Mouse (Mus musculus) stomach, postnatal 0 days (tissue): ENCODE results near the gene Gpr141. TPM values are rescaled to one million over a fixed set of nuclear protein-coding genes. Genes with fewer than 3 reads are reported as not detected.

Experiments
- ATAC-seq: fragments of 200-750 bp; cut with Nextera tagmentation; 2 replicates; pipeline ENCODE4 v1.8.0; 2017; ENCODE audit not compliant: low FRiP score, low TSS enrichment
- DNase-seq: peaks from one replicate; pipeline ENCODE4 v3.0.0-alpha.2; 2016; ENCODE audit warnings: low spot score
- H3K27ac ChIP-seq: fragments of 300-500 bp; sonication (generic); replicated peaks from 2 replicates; pipeline ENCODE4 v1.5.1; 2014; ENCODE audit warnings: mild to moderate bottlenecking, control low read depth
- H3K27me3 ChIP-seq: fragments of 300-500 bp; sonication (generic); 2 replicates; pipeline ENCODE4 v1.6.1; 2014; ENCODE audit warnings: low read length; ENCODE audit not compliant: control insufficient read depth, insufficient read depth
- H3K36me3 ChIP-seq: fragments of 300-500 bp; sonication (generic); 2 replicates; pipeline ENCODE4 v1.6.1; 2014; ENCODE audit warnings: low read length, mixed read lengths; ENCODE audit not compliant: control insufficient read depth, insufficient read depth
- H3K4me1 ChIP-seq: fragments of 300-500 bp; sonication (generic); replicated peaks from 2 replicates; pipeline ENCODE4 v1.6.1; 2014; ENCODE audit warnings: antibody characterized with exemption; ENCODE audit not compliant: control insufficient read depth, insufficient read depth
- H3K4me2 ChIP-seq: fragments of 300-500 bp; sonication (generic); replicated peaks from 2 replicates; pipeline ENCODE4 v1.6.1; 2014; ENCODE audit warnings: low read depth, mild to moderate bottlenecking, control low read depth, moderate library complexity
- H3K4me3 ChIP-seq: fragments of 300-500 bp; sonication (generic); 2 replicates; pipeline ENCODE4 v1.5.1; 2014; ENCODE audit warnings: low read depth, low read length, control low read depth
- H3K9ac ChIP-seq: fragments of 300-500 bp; sonication (generic); 2 replicates; pipeline ENCODE4 v1.6.1; 2014; ENCODE audit warnings: mild to moderate bottlenecking, low read length, control low read depth, mixed read lengths
- H3K9me3 ChIP-seq: fragments of 300-500 bp; sonication (generic); 2 replicates; pipeline ENCODE4 v1.6.1; 2016; ENCODE audit warnings: low read length; ENCODE audit not compliant: control insufficient read depth
- CTCF ChIP-seq: IDR thresholded peaks from 2 replicates; pipeline ENCODE4 v1.5.1; 2016; ENCODE audit warnings: antibody characterized with exemption, low read depth, mild to moderate bottlenecking, moderate library complexity
- EP300 ChIP-seq: optimal IDR thresholded peaks from 2 replicates; pipeline ENCODE3; 2016; ENCODE audit warnings: antibody characterized with exemption
- WGBS: fragments of 180-500 bp; shearing (Covaris S2); extraction: QIAGEN DNeasy Blood & Tissue Kit; methylation state at CpG from one replicate; pipeline ENCODE4 v1.1.7; 2014; 5-methylcytosine and 5-hydroxymethylcytosine counted together
- polyA plus RNA-seq: library from polyadenylated mRNA; unstranded; fragments of >200 nt; fragmentation: Nextera tagmentation; extraction: Ambion mirVana; gene quantifications from 2 replicates; pipeline ENCODE4 v1.2.1, GENCODE M21; 2015

Gpr141 gene
- polyA plus RNA-seq, 1 experiment from 2014 or later = 0.17 TPM

DNA sequence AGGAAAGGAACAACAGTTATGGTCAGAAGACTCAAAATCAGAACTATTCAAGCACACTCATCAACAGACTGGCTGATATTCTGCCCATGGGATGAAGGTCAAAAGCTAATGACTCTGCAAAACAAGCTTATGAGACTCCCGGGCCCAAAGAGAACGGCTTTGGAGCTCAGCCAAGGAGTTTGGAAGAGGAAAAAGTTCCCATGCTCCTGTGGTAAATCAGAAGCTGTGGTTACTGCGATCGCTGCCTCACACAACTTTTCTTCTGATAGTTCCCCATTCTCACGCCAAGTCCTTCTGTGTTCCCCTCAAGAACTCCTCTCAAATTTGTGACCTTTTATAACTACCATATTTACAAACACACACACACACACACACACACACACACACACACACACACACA, 105.1 kb downstream of the Gpr141 start:
- H3K27me3 ChIP-seq = no peaks in the 10 kb centered on the region
- no peak overlapping the region for H3K27ac ChIP-seq
- no peak overlapping the region for H3K9ac ChIP-seq
- TF ChIP-seq EP300 = no peak
- no peak for TF ChIP-seq CTCF
- ATAC-seq (no peak), DNase-seq (no peak)
- 31% methylated on average over 5 of the region's 5 CpGs for WGBS
- no peaks in the 10 kb centered on the region for H3K4me1 ChIP-seq
- H3K4me2 ChIP-seq = no peak overlapping the region
- no peaks in the 10 kb centered on the region for H3K36me3 ChIP-seq
- no peaks in the 10 kb centered on the region for H3K9me3 ChIP-seq
- H3K4me3 ChIP-seq = no peak overlapping the region

DNA sequence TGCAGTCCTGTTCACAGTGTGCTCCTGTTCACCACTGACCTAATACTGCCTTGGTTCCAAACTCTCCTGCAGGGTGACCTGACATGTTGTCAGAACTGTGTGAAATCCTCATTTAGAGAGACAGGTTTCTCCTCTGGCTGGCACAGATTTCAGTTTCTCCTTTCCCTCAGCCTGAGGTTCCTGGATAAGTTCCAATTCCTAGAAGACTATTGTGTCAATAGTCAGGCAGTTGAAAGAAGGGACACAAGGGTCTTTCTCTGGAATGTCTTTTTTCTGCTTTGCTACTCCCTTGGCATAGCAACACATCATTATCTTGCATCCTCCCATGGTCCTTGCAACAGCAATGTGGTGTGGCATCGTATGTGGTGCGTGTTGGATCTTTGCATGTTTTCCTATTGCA, 106.9 kb downstream of the Gpr141 start:
- Histone ChIP-seq H3K4me2 (no peak overlapping the region), H3K4me1 (no peaks in the 10 kb centered on the region), H3K9ac (no peak overlapping the region), H3K9me3 (no peaks in the 10 kb centered on the region), H3K27me3 (no peaks in the 10 kb centered on the region), H3K36me3 (no peaks in the 10 kb centered on the region), H3K4me3 (no peak overlapping the region), H3K27ac (no peak overlapping the region)
- DNase-seq (no peak), ATAC-seq (no peak)
- 89% methylated on average over 2 of the region's 2 CpGs for WGBS
- no peak for TF ChIP-seq CTCF

GRCm38 (mm10) chr13:19703806-19704205, 120.3 kb downstream of the Gpr141 start:
- no peak overlapping the region for H3K4me3 ChIP-seq
- ATAC-seq (no peak; the same call in 1 of the 2 replicates), DNase-seq (no peak)
- WGBS = 55% methylated on average over 4 of the region's 4 CpGs
- no peaks in the 10 kb centered on the region for H3K9me3 ChIP-seq
- H3K27me3 ChIP-seq = no peaks in the 10 kb centered on the region
- H3K4me2 ChIP-seq = no peak overlapping the region
- H3K36me3 ChIP-seq = no peaks in the 10 kb centered on the region
- H3K9ac ChIP-seq = no peak overlapping the region
- no peaks in the 10 kb centered on the region for H3K4me1 ChIP-seq
- no peak overlapping the region for H3K27ac ChIP-seq
- TF ChIP-seq EP300 = no peak
- no peak for TF ChIP-seq CTCF

DNA sequence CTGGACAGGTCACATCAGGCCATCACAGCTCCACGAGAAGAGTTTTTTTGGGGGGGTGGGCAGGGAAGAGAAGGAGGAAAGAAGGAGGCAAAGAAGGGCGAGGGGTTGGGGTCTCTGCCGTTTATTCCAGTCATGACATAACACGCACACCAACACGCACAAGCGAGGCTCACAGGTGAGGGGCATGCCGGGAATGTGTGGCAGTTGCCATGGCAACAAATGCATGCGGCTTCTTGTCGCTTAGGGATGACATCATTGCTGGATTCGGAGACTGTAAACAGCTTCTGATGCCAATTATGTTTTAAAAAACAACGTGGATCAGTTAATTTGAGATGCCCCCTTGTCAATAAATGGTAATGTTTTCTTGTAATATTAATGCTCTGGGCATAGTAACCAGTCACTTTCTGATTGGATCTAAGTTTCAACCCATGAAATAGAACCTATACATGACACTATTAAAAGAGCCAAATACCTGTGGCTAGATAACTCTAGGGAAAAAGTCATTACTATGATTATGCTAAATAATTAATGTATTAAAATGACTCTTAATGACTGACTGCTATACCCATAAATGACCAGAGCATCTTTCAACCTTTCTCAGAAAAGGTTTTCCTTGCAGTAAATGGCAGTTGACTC, 122.5 kb downstream of the Gpr141 start:
- TF ChIP-seq CTCF (no peak), EP300 (no peak)
- no peak overlapping the region for H3K9ac ChIP-seq
- H3K4me1 ChIP-seq = no peaks in the 10 kb centered on the region
- DNase-seq (no peak), ATAC-seq (no peak)
- H3K27me3 ChIP-seq = no peaks in the 10 kb centered on the region; the same call in 1 of the 2 replicates
- H3K27ac ChIP-seq = no peak overlapping the region
- H3K36me3 ChIP-seq = no peaks in the 10 kb centered on the region
- H3K4me3 ChIP-seq = no peak overlapping the region
- 62% methylated on average over 11 of the region's 11 CpGs for WGBS
- no peak overlapping the region for H3K4me2 ChIP-seq
- no peaks in the 10 kb centered on the region for H3K9me3 ChIP-seq

- Histone ChIP-seq H3K27me3 (no peaks in the 10 kb centered on the region; the same call in 1 of the 2 replicates), H3K4me2 (no peak overlapping the region), H3K9ac (no peak overlapping the region), H3K36me3 (no peaks in the 10 kb centered on the region), H3K4me3 (no peak overlapping the region), H3K4me1 (no peaks in the 10 kb centered on the region), H3K27ac (no peak overlapping the region), H3K9me3 (no peaks in the 10 kb centered on the region)
- 85% methylated on average over 4 of the region's 4 CpGs for WGBS
- TF ChIP-seq CTCF (no peak), EP300 (no peak)
- no peak for DNase-seq
- ATAC-seq = no peak
Observed at GRCm38 (mm10) chr13:19700733-19701442, 123.2 kb downstream of the Gpr141 start.

Other genes starting within 250 kb of the Gpr141 start
- 13.6 and 14.7 TPM in 2 replicates for gene Epdr1, start 204.3 kb downstream of the Gpr141 start, polyA plus RNA-seq
- 6.8 and 8.4 TPM in 2 replicates for gene Sfrp4, start 201.2 kb downstream of the Gpr141 start, polyA plus RNA-seq
- not detected in 2 replicates for gene Nme8, start 126.5 kb downstream of the Gpr141 start, polyA plus RNA-seq